Mouse (Mus musculus) stomach, postnatal 0 days (tissue): ENCODE data around the gene Cd83. TPM values are rescaled to one million over a fixed set of nuclear protein-coding genes. Genes with fewer than 3 reads are reported as not detected.

Experiments used
- ATAC-seq: fragments of 200-750 bp; cut with Nextera tagmentation; 2 replicates; pipeline ENCODE4 v1.8.0; 2017; ENCODE audit not compliant: low FRiP score, low TSS enrichment
- DNase-seq: peaks from one replicate; pipeline ENCODE4 v3.0.0-alpha.2; 2016; ENCODE audit warnings: low spot score
- H3K27ac ChIP-seq: fragments of 300-500 bp; sonication (generic); replicated peaks from 2 replicates; pipeline ENCODE4 v1.5.1; 2014; ENCODE audit warnings: mild to moderate bottlenecking, control low read depth
- H3K27me3 ChIP-seq: fragments of 300-500 bp; sonication (generic); 2 replicates; pipeline ENCODE4 v1.6.1; 2014; ENCODE audit warnings: low read length; ENCODE audit not compliant: control insufficient read depth, insufficient read depth
- H3K36me3 ChIP-seq: fragments of 300-500 bp; sonication (generic); 2 replicates; pipeline ENCODE4 v1.6.1; 2014; ENCODE audit warnings: low read length, mixed read lengths; ENCODE audit not compliant: control insufficient read depth, insufficient read depth
- H3K4me1 ChIP-seq: fragments of 300-500 bp; sonication (generic); replicated peaks from 2 replicates; pipeline ENCODE4 v1.6.1; 2014; ENCODE audit warnings: antibody characterized with exemption; ENCODE audit not compliant: control insufficient read depth, insufficient read depth
- H3K4me2 ChIP-seq: fragments of 300-500 bp; sonication (generic); replicated peaks from 2 replicates; pipeline ENCODE4 v1.6.1; 2014; ENCODE audit warnings: low read depth, mild to moderate bottlenecking, control low read depth, moderate library complexity
- H3K4me3 ChIP-seq: fragments of 300-500 bp; sonication (generic); 2 replicates; pipeline ENCODE4 v1.5.1; 2014; ENCODE audit warnings: low read depth, low read length, control low read depth
- H3K9ac ChIP-seq: fragments of 300-500 bp; sonication (generic); 2 replicates; pipeline ENCODE4 v1.6.1; 2014; ENCODE audit warnings: mild to moderate bottlenecking, low read length, control low read depth, mixed read lengths
- H3K9me3 ChIP-seq: fragments of 300-500 bp; sonication (generic); 2 replicates; pipeline ENCODE4 v1.6.1; 2016; ENCODE audit warnings: low read length; ENCODE audit not compliant: control insufficient read depth
- CTCF ChIP-seq: IDR thresholded peaks from 2 replicates; pipeline ENCODE4 v1.5.1; 2016; ENCODE audit warnings: antibody characterized with exemption, low read depth, mild to moderate bottlenecking, moderate library complexity
- EP300 ChIP-seq: optimal IDR thresholded peaks from 2 replicates; pipeline ENCODE3; 2016; ENCODE audit warnings: antibody characterized with exemption
- WGBS: fragments of 180-500 bp; shearing (Covaris S2); extraction: QIAGEN DNeasy Blood & Tissue Kit; methylation state at CpG from one replicate; pipeline ENCODE4 v1.1.7; 2014; 5-methylcytosine and 5-hydroxymethylcytosine counted together
- polyA plus RNA-seq: library from polyadenylated mRNA; unstranded; fragments of >200 nt; fragmentation: Nextera tagmentation; extraction: Ambion mirVana; gene quantifications from 2 replicates; pipeline ENCODE4 v1.2.1, GENCODE M21; 2015

The Cd83 gene
- polyA plus RNA-seq, 1 experiment from 2014 or later: 2.1 TPM

- no peaks in the 10 kb centered on the region for H3K9me3 ChIP-seq
- H3K4me3 ChIP-seq: no peak overlapping the region
- H3K4me1 ChIP-seq: no peaks in the 10 kb centered on the region
- H3K9ac ChIP-seq: no peak overlapping the region
- H3K27ac ChIP-seq: no peak overlapping the region
- H3K36me3 ChIP-seq: no peaks in the 10 kb centered on the region
- H3K27me3 ChIP-seq: no peaks in the 10 kb centered on the region
- WGBS: 72% methylated on average over 6 of the region's 6 CpGs
- no peak overlapping the region for H3K4me2 ChIP-seq
- DNase-seq (no peak), ATAC-seq (no peak)
- TF ChIP-seq CTCF (no peak), EP300 (no peak)
Observed at GRCm38 (mm10) chr13:43819020-43819310, 34.4 kb downstream of the Cd83 start.

- H3K4me3 ChIP-seq: no peak overlapping the region
- H3K9ac ChIP-seq: no peak overlapping the region
- no peaks in the 10 kb centered on the region for H3K36me3 ChIP-seq
- H3K9me3 ChIP-seq: no peaks in the 10 kb centered on the region
- no peak for ATAC-seq
- no peak overlapping the region for H3K27ac ChIP-seq
- no peak for TF ChIP-seq CTCF
- DNase-seq: no peak
- no peaks in the 10 kb centered on the region for H3K27me3 ChIP-seq
- 84% methylated on average over 8 of the region's 8 CpGs for WGBS
- H3K4me1 ChIP-seq: no peaks in the 10 kb centered on the region
- H3K4me2 ChIP-seq: no peak overlapping the region
Observed at GRCm38 (mm10) chr13:43820071-43820470, 35.5 kb downstream of the Cd83 start.

- H3K4me1 ChIP-seq: no peaks in the 10 kb centered on the region
- ATAC-seq (no peak), DNase-seq (no peak)
- no peaks in the 10 kb centered on the region for H3K27me3 ChIP-seq
- H3K27ac ChIP-seq: no peak overlapping the region
- H3K36me3 ChIP-seq: no peaks in the 10 kb centered on the region
- no peak overlapping the region for H3K9ac ChIP-seq
- no peak for TF ChIP-seq EP300
- no peak for TF ChIP-seq CTCF
- H3K9me3 ChIP-seq: no peaks in the 10 kb centered on the region
- no peak overlapping the region for H3K4me3 ChIP-seq
- H3K4me2 ChIP-seq: no peak overlapping the region
- WGBS: 85% methylated on average over 4 of the region's 4 CpGs
Observed at GRCm38 (mm10) chr13:43822306-43822705, 37.7 kb downstream of the Cd83 start.

- Histone ChIP-seq H3K36me3 (no peaks in the 10 kb centered on the region), H3K9me3 (no peaks in the 10 kb centered on the region), H3K4me1 (no peaks in the 10 kb centered on the region), H3K27me3 (no peaks in the 10 kb centered on the region), H3K27ac (no peak overlapping the region), H3K4me2 (no peak overlapping the region), H3K9ac (no peak overlapping the region), H3K4me3 (no peak overlapping the region)
- ATAC-seq (no peak), DNase-seq (no peak)
- TF ChIP-seq EP300 (no peak), CTCF (no peak)
- 66% methylated on average over 5 of the region's 5 CpGs for WGBS
Observed at GRCm38 (mm10) chr13:43828648-43829047, 44.1 kb downstream of the Cd83 start.

GRCm38 (mm10) chr13:43830892-43831673, 46.5 kb downstream of the Cd83 start:
- Histone ChIP-seq H3K27ac (no peak overlapping the region), H3K9ac (no peak overlapping the region), H3K4me3 (no peak overlapping the region), H3K4me1 (no peaks in the 10 kb centered on the region), H3K9me3 (no peaks in the 10 kb centered on the region), H3K36me3 (no peaks in the 10 kb centered on the region), H3K4me2 (no peak overlapping the region), H3K27me3 (no peaks in the 10 kb centered on the region)
- ATAC-seq (no peak), DNase-seq (no peak)
- 61% methylated on average over 8 of the region's 8 CpGs for WGBS
- no peak for TF ChIP-seq EP300
- no peak for TF ChIP-seq CTCF

GRCm38 (mm10) chr13:43832731-43833130, 48.2 kb downstream of the Cd83 start:
- H3K4me3 ChIP-seq: no peak overlapping the region
- no peak overlapping the region for H3K27ac ChIP-seq
- H3K4me2 ChIP-seq: no peak overlapping the region
- no peaks in the 10 kb centered on the region for H3K4me1 ChIP-seq
- WGBS: 56% methylated on average over 7 of the region's 7 CpGs
- no peaks in the 10 kb centered on the region for H3K27me3 ChIP-seq
- H3K9ac ChIP-seq: no peak overlapping the region
- no peaks in the 10 kb centered on the region for H3K9me3 ChIP-seq
- no peaks in the 10 kb centered on the region for H3K36me3 ChIP-seq
- ATAC-seq: no peak
- DNase-seq: no peak
- TF ChIP-seq EP300: no peak
- no peak for TF ChIP-seq CTCF
